Mouse (Mus musculus) ES-E14 (cell line): ENCODE data around the gene Ntrk3. TPM values are rescaled to one million over a fixed set of nuclear protein-coding genes. Genes with fewer than 3 reads are reported as not detected.

Source experiments
- DNase-seq: peaks from one replicate; pipeline ENCODE4 v3.0.0-alpha.2; 2013; ENCODE audit warnings: low read depth, low spot score
- H3K27ac ChIP-seq: 2 replicates; pipeline ENCODE4 v1.5.1; 2012; ENCODE audit warnings: low read depth, mild to moderate bottlenecking, low read length, moderate library complexity, mixed read lengths; ENCODE audit not compliant: poor library complexity, insufficient read depth, severe bottlenecking
- H3K36me3 ChIP-seq: 2 replicates; pipeline ENCODE4 v1.6.1; 2012; ENCODE audit warnings: mild to moderate bottlenecking, low read length, moderate library complexity, mixed read lengths; ENCODE audit not compliant: control insufficient read depth, poor library complexity, insufficient read depth, severe bottlenecking
- H3K4me1 ChIP-seq, 2 experiments: fragments of 150-350 bp in 1 of 2; sonication (generic) in 1 of 2; 2 replicates each; pipeline ENCODE4 v1.6.1; 2012; ENCODE audit warnings: low read length in 2 of 2, mild to moderate bottlenecking in 1 of 2, mixed read lengths in 1 of 2; ENCODE audit not compliant: control insufficient read depth in 2 of 2, insufficient read depth in 2 of 2, poor library complexity in 1 of 2
- H3K4me3 ChIP-seq, 2 experiments: fragments of 150-350 bp in 1 of 2; sonication (generic) in 1 of 2; 2 replicates each; pipeline ENCODE4 v1.5.1; 2012; ENCODE audit warnings: low read length in 2 of 2, low read depth in 1 of 2, mild to moderate bottlenecking in 1 of 2, mixed read lengths in 1 of 2; ENCODE audit not compliant: insufficient read depth in 1 of 2, poor library complexity in 1 of 2, severe bottlenecking in 1 of 2
- H3K9ac ChIP-seq: 2 replicates; pipeline ENCODE4 v1.6.1; 2012; ENCODE audit warnings: low read depth, mild to moderate bottlenecking, low read length, mixed read lengths; ENCODE audit not compliant: poor library complexity, insufficient read depth, severe bottlenecking
- H3K9me3 ChIP-seq: fragments of 150-350 bp; sonication (generic); 2 replicates; pipeline ENCODE4 v1.6.1; 2012; ENCODE audit warnings: low read depth, mild to moderate bottlenecking, low read length; ENCODE audit not compliant: control insufficient read depth, insufficient read depth
- CHD2 ChIP-seq: IDR thresholded peaks from 2 replicates; pipeline ENCODE4 v1.6.1; 2014; ENCODE audit warnings: mild to moderate bottlenecking, low read depth, low read length, inconsistent platforms
- HCFC1 ChIP-seq: IDR thresholded peaks from 2 replicates; pipeline ENCODE4 v1.6.1; 2012; ENCODE audit warnings: low read length, inconsistent platforms, borderline replicate concordance; ENCODE audit not compliant: insufficient read depth
- MAFK ChIP-seq: IDR thresholded peaks from 2 replicates; pipeline ENCODE4 v1.6.1; 2014; ENCODE audit warnings: mild to moderate bottlenecking, low read depth, low read length, inconsistent platforms; ENCODE audit not compliant: insufficient read depth
- ZC3H11A ChIP-seq: IDR thresholded peaks from 2 replicates; pipeline ENCODE4 v1.6.1; 2012; ENCODE audit warnings: low read depth, mild to moderate bottlenecking, inconsistent platforms, low read length, borderline replicate concordance
- ZNF384 ChIP-seq: IDR thresholded peaks from 2 replicates; pipeline ENCODE4 v1.6.1; 2012; ENCODE audit warnings: low read depth, low read length, inconsistent platforms
- in situ Hi-C, 2 experiments: fragments of 600-800 bp; cut with MboI; formaldehyde crosslinking; loops; one replicate each; pipeline ENCODE4 v1.15.1; 2025; ENCODE audit warnings: low sequenced_read_pairs in 2 of 2, inconsistent platforms in 1 of 2; ENCODE audit not compliant: unreplicated experiment in 2 of 2
- total RNA-seq: library from RNA; depleted of rRNA; stranded (reverse); fragments of 300-350 nt; gene quantifications from 2 replicates; pipeline ENCODE4 v1.2.3, GENCODE M21; 2012

Ntrk3 gene
- total RNA-seq, 1 experiment, result 0.40 TPM

GRCm38 (mm10) chr7:78462605-78463004 lies 275.2 kb downstream of the Ntrk3 start:
- Histone ChIP-seq H3K9ac (no peak overlapping the region), H3K27ac (no peak overlapping the region), H3K36me3 (no peaks in the 10 kb centered on the region), H3K9me3 (no peaks in the 10 kb centered on the region), H3K4me3 (no peak overlapping the region), H3K4me1 (no peaks in the 10 kb centered on the region)
- no peak for DNase-seq
- in situ Hi-C loops, result no loop called here
- TF ChIP-seq HCFC1 (no peak), MAFK (no peak), CHD2 (no peak), ZC3H11A (no peak), ZNF384 (no peak)

- no peak for DNase-seq
- in situ Hi-C loops, result no loop called here
- no peaks in the 10 kb centered on the region for H3K36me3 ChIP-seq
- H3K9me3 ChIP-seq, result no peaks in the 10 kb centered on the region
- no peak overlapping the region for H3K27ac ChIP-seq
- TF ChIP-seq HCFC1 (no peak), ZC3H11A (no peak), CHD2 (no peak), ZNF384 (no peak), MAFK (no peak)
- no peak overlapping the region for H3K9ac ChIP-seq
- no peak overlapping the region for H3K4me3 ChIP-seq
- H3K4me1 ChIP-seq, result no peaks in the 10 kb centered on the region
Measured at GRCm38 (mm10) chr7:78459021-78459420, 278.8 kb downstream of the Ntrk3 start.

GRCm38 (mm10) chr7:78451666-78452065 lies 286.1 kb downstream of the Ntrk3 start:
- no peak for TF ChIP-seq ZC3H11A
- TF ChIP-seq MAFK, result no peak
- TF ChIP-seq HCFC1, result no peak
- no peak for TF ChIP-seq ZNF384
- no peak for TF ChIP-seq CHD2
- Histone ChIP-seq H3K36me3 (no peaks in the 10 kb centered on the region), H3K27ac (no peak overlapping the region), H3K9ac (no peak overlapping the region), H3K9me3 (no peaks in the 10 kb centered on the region), H3K4me3 (no peak overlapping the region), H3K4me1 (no peaks in the 10 kb centered on the region)
- in situ Hi-C loops, result no loop called here
- DNase-seq, result no peak

- Histone ChIP-seq H3K9me3 (no peaks in the 10 kb centered on the region), H3K36me3 (no peaks in the 10 kb centered on the region), H3K27ac (no peak overlapping the region), H3K4me3 (no peak overlapping the region), H3K9ac (no peak overlapping the region), H3K4me1 (no peaks in the 10 kb centered on the region)
- TF ChIP-seq ZNF384 (no peak), HCFC1 (no peak), ZC3H11A (no peak), CHD2 (no peak), MAFK (no peak)
- no peak for DNase-seq
- in situ Hi-C loops, result no loop called here
Measured at GRCm38 (mm10) chr7:78449909-78450592, 287.8 kb downstream of the Ntrk3 start.

GRCm38 (mm10) chr7:78448841-78449240 lies 289.0 kb downstream of the Ntrk3 start:
- TF ChIP-seq ZC3H11A (no peak), ZNF384 (no peak), CHD2 (no peak), MAFK (no peak), HCFC1 (no peak)
- no peak for DNase-seq
- H3K4me1 ChIP-seq, result no peaks in the 10 kb centered on the region
- H3K36me3 ChIP-seq, result no peaks in the 10 kb centered on the region
- H3K27ac ChIP-seq, result no peak overlapping the region
- H3K9ac ChIP-seq, result no peak overlapping the region
- H3K9me3 ChIP-seq, result no peaks in the 10 kb centered on the region
- H3K4me3 ChIP-seq, result no peak overlapping the region
- in situ Hi-C loops, result no loop called here
